Mouse (Mus musculus) limb, embryonic 10.5 days (tissue): ENCODE results near the gene Tgfbrap1. TPM values are rescaled to one million over a fixed set of nuclear protein-coding genes. Genes with fewer than 3 reads are reported as not detected.
"Not testable (repeated sequence)": the region's sequence is repeated elsewhere in the genome, so short reads cannot be mapped to it uniquely, and the experiment has no call there.

Experiments used
- DNase-seq: peaks from one replicate; pipeline ENCODE4 v3.0.0-alpha.2; 2017; ENCODE audit warnings: low spot score
- H3K27ac ChIP-seq: fragments of 300-500 bp; sonication (generic); 2 replicates; pipeline ENCODE4 v1.5.1; 2016; ENCODE audit warnings: mild to moderate bottlenecking
- H3K27me3 ChIP-seq: fragments of 300-500 bp; sonication (generic); 2 replicates; pipeline ENCODE4 v1.6.1; 2016; ENCODE audit warnings: low read depth, mild to moderate bottlenecking; ENCODE audit not compliant: poor library complexity, severe bottlenecking
- H3K36me3 ChIP-seq: fragments of 300-500 bp; sonication (generic); 2 replicates; pipeline ENCODE4 v1.6.1; 2016; ENCODE audit warnings: mild to moderate bottlenecking, moderate library complexity
- H3K4me1 ChIP-seq: fragments of 300-500 bp; sonication (generic); 2 replicates; pipeline ENCODE4 v1.6.1; 2016
- H3K4me3 ChIP-seq: fragments of 300-500 bp; sonication (generic); 2 replicates; pipeline ENCODE4 v1.5.1; 2016; ENCODE audit warnings: mild to moderate bottlenecking, moderate library complexity
- H3K9me3 ChIP-seq: fragments of 300-500 bp; sonication (generic); replicated peaks from 2 replicates; pipeline ENCODE4 v1.6.1; 2016; ENCODE audit warnings: mild to moderate bottlenecking
- WGBS: fragments of 180-500 bp; shearing (Covaris S2); methylation state at CpG from one replicate; pipeline ENCODE4 v1.1.7; 2016; 5-methylcytosine and 5-hydroxymethylcytosine counted together
- microRNA-seq: library from miRNA; unstranded; fragments of <30 nt; microRNA quantifications from one replicate; pipeline ENCODE4, GENCODE M21; 2017
- polyA plus RNA-seq: library from polyadenylated mRNA; unstranded; fragments of >200 nt; fragmentation: Nextera tagmentation; extraction: Ambion mirVana; gene quantifications from 2 replicates; pipeline ENCODE4 v1.2.1, GENCODE M21; 2016

Gene Tgfbrap1
- polyA plus RNA-seq, 1 experiment from 2014 or later: 12.0 TPM

DNA sequence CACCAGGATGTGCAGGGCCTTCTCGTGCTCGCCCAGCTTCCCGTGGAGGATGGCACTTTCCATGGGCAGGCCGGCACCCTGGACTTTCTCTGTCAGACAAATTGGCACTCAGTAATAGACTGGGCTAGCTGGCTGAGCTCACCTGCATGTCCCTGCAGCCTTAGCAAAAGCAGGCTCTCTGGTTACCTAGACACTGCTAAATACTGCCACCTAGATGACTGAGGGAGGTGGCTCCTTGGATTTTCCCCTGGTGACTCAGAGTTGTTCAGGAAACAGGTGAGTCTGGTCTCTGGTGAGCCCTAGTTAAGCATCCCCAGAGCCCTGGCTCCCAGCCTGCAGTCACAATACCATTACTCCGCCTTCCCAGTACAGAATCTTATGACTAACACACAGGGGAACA lies 46.5 kb downstream of the Tgfbrap1 start:
- Histone ChIP-seq H3K4me1 (peaks cover 6% of the 10 kb centered on the region; the same call in 1 of the 2 replicates), H3K9me3 (no peaks in the 10 kb centered on the region), H3K27ac (no peak overlapping the region), H3K4me3 (no peak overlapping the region), H3K36me3 (peaks cover 56% of the 10 kb centered on the region), H3K27me3 (peaks cover 22% of the 10 kb centered on the region; the same call in 1 of the 2 replicates)
- 92% methylated on average over 5 of the region's 5 CpGs for WGBS
- DNase-seq: no peak

DNA sequence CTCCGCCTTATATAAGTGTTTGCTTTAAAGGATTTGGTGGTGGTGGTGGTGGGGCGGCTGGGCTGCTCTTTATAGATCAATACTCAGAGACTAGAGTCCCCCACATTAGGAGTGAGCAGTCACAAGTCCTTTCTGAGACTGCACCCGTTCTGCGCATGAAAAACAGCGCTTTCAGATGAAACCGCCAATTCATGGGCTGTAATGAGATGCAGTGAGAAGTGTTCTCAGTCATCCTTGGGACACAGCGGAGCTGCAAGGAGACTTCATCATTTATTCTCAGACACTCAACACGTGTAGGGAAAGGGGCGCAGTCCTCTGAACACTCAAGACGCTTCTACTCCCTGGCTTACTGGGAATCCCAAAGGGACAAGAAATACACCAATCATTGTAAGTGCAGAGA lies 50.6 kb downstream of the Tgfbrap1 start:
- peaks cover 22% of the 10 kb centered on the region; the same call in 1 of the 2 replicates for H3K27me3 ChIP-seq

DNA sequence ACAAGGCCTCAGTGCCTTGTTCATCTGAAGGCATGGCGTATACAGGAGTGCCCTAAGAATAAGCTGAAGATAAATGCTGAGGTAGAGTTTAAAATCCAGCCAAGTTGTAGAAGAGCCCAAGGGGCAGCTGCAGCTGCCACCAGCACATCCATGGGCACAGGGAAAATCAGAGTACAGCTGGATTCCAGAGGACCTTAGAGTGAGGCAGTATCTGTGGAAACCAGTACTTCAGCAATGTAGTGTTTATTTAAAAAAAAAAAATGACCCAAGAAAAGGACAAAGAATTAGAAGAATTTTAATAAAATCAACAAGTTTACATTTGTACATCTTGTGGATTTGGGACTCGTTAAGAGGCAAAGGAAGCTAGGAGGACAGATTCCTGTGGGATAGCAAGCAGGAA lies 51.4 kb downstream of the Tgfbrap1 start:
- Histone ChIP-seq H3K27me3 (peaks cover 22% of the 10 kb centered on the region; the same call in 1 of the 2 replicates), H3K4me1 (peaks cover 31% of the 10 kb centered on the region), H3K4me3 (no peak overlapping the region), H3K9me3 (no peaks in the 10 kb centered on the region), H3K27ac (no peak overlapping the region), H3K36me3 (peaks cover 27% of the 10 kb centered on the region)
- WGBS: 82% methylated on average over 2 of the region's 2 CpGs
- DNase-seq: no peak

More for the DNA sequence above, 50.6 kb downstream of the Tgfbrap1 start:
- no peak for DNase-seq
- no peak overlapping the region for H3K27ac ChIP-seq
- no peak overlapping the region for H3K4me3 ChIP-seq
- 81% methylated on average over 10 of the region's 10 CpGs for WGBS
- H3K36me3 ChIP-seq: peaks cover 31% of the 10 kb centered on the region
- H3K4me1 ChIP-seq: peaks cover 28% of the 10 kb centered on the region
- H3K9me3 ChIP-seq: no peaks in the 10 kb centered on the region

DNA sequence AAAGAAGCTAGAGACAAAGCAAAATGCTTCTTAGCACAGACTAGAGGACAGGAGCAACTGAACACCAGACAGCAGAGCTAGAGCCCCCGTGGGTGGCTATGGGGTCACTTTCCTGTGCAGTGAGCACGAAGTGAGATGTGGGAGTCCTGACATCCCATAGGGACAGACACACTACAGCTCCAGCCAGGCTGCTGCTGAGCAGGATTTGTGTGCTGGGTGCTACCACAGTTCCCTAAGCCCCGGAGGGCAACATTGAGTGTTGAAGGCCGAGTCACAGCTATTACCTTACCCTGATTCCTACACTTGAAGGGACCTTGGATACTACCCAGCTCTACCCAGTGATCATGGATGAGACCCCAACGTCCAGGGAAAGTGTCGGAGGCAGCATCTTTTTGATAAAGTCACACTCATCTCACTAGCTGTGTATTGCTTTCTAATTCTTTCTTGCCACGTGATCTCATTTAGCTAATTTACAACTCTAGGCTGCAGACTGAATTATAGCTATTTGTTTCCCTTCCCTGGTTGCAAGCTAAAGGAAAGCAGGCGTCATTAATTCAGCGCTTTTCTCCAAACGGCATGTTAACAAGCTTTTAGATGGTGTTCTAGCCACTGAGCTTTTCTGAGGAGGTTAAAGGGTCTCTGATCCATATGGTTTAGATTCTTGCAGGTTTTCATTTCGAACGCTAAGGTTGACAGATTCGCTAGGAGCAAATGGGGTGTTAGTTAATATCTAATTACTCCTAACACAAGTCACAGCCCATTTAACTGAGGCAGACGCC lies 53.0 kb downstream of the Tgfbrap1 start:
- Histone ChIP-seq H3K4me3 (no peak overlapping the region), H3K4me1 (peaks cover 31% of the 10 kb centered on the region), H3K9me3 (no peaks in the 10 kb centered on the region), H3K27me3 (peaks cover 22% of the 10 kb centered on the region; the same call in 1 of the 2 replicates), H3K27ac (peak overlapping the region; percentile 37; the same call in 1 of the 2 replicates), H3K36me3 (peaks cover 11% of the 10 kb centered on the region)
- no peak for DNase-seq
- 38% methylated on average over 14 of the region's 14 CpGs for WGBS

DNA sequence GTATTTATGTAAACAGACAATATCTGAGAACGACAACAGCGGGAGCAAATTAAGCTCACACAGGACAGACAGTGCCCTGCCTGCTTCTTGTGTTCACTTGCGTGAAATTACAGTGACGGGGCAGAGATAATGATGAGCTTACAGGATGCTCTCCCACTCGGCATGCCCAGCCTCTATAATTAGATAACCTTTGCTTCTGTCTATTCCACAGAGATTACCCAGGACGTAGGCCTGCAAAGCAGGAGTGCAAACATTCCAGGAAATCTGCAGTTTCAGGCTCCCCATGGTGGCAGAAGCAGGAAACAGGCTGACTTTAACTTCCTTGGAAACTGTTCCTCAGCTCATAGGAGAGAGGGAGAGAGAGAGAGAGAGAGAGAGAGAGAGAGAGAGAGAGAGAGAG lies 56.2 kb downstream of the Tgfbrap1 start:
- H3K4me3 ChIP-seq: no peak overlapping the region
- 75% methylated on average over 6 of the region's 6 CpGs for WGBS
- no peaks in the 10 kb centered on the region for H3K9me3 ChIP-seq
- H3K4me1 ChIP-seq: peaks cover 25% of the 10 kb centered on the region
- 0 out of 2 replicates have a peak, but pooled peaks cover under 1% of the 10 kb centered on the region for H3K27me3 ChIP-seq
- no peak overlapping the region for H3K27ac ChIP-seq
- DNase-seq: no peak
- no peaks in the 10 kb centered on the region for H3K36me3 ChIP-seq

DNA sequence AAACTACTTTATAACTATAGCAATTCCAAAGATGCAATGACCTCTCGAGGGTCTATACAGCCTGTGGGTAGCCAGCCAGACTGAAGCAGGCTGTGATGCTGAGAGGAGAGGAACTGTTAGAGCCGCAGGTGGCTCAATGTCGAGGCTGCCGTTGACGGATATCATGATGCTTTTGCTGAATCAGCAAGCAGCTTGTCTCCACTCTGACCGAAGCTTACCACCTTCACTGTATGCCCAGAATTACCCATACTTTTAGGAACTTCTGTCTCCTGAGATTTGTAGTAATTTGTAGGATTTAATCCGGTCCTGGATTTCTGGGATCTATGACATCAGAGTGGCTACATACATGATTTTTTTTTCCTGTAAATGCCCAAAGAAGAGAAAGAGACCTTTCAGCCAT lies 62.4 kb downstream of the Tgfbrap1 start:
- 92% methylated on average over 7 of the region's 7 CpGs for WGBS
- DNase-seq: no peak
- Histone ChIP-seq H3K36me3 (no peaks in the 10 kb centered on the region), H3K4me3 (no peak overlapping the region), H3K27ac (no peak overlapping the region), H3K27me3 (no peaks in the 10 kb centered on the region), H3K9me3 (no peaks in the 10 kb centered on the region), H3K4me1 (no peaks in the 10 kb centered on the region)

DNA sequence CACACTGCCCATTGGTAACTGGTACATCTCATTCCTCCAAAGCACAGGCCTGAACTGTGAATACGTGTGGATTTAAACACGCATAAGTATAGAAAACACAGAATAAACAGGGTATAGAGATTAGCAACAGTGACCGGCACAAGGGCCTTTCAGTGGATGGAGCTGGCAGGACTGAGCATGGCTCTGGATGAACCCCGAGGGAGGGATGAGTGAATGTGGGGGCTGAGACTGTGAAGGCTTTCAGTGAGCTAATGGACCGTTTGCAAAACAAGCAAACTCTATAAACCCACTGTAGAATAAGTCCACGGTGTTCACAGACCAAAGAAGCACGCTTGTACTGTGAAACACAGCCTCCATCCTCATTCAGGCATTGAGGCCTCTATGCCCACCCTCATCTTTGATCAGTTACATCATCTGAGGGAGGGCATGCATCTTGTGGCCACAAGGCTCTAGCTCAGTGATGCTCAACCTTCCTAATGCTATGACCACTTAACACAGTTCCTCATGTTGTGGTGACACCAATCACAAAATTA lies 83.2 kb downstream of the Tgfbrap1 start:
- H3K9me3 ChIP-seq, H3K4me3 ChIP-seq, H3K36me3 ChIP-seq, H3K27ac ChIP-seq, DNase-seq, H3K27me3 ChIP-seq: not testable (repeated sequence)
- WGBS: 89% methylated on average over 7 of the region's 7 CpGs
- H3K4me1 ChIP-seq: peaks cover 19% of the 10 kb centered on the region

DNA sequence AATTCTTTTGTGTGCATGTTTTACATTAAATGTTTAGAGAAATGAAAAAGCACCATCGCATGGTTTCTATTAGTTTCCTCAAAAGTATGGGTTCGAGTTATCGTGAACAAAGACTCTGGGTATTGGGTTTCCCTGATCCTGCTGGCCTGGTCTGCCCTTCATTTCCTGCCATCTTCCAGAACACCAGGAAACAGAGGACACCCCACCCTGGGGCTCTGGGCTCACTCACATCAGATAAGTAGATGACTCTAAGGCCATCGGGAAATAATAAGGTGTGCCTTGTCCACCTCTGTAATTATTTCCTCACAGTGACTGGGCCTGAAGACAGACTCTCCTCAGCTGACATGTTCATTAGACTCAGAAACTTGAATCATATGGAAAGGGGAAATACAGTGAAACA lies 88.0 kb downstream of the Tgfbrap1 start:
- 71% methylated on average over 4 of the region's 4 CpGs for WGBS
- H3K36me3 ChIP-seq: no peaks in the 10 kb centered on the region
- no peaks in the 10 kb centered on the region for H3K9me3 ChIP-seq
- H3K27ac ChIP-seq: no peak overlapping the region
- H3K4me1 ChIP-seq: peaks cover 16% of the 10 kb centered on the region
- H3K4me3 ChIP-seq: no peak overlapping the region
- peak; percentile 35 for DNase-seq
- no peaks in the 10 kb centered on the region for H3K27me3 ChIP-seq

DNA sequence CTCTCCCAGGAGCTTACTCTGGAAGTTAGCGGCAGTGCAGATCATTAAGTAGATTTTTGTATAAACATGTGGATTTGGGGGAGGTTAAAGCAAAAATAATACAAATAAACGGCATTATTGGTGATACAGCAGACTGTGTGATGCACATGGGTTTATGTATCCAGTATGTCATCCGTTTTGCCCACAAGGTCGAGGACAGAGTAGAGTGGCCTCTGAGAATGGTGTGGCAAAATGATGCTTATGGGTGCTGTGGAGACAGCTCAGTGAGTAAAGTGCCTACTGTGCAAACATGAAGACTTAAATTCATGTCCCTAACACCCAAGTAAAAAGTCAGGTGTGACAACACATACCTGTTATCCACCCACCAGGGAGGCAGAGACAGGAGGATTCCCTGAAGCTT lies 91.9 kb downstream of the Tgfbrap1 start:
- Histone ChIP-seq H3K4me3 (no peak overlapping the region), H3K27ac (peak overlapping the region; percentile 19; the same call in 1 of the 2 replicates), H3K36me3 (no peaks in the 10 kb centered on the region), H3K9me3 (no peaks in the 10 kb centered on the region), H3K27me3 (no peaks in the 10 kb centered on the region), H3K4me1 (peaks cover 19% of the 10 kb centered on the region)
- DNase-seq: no peak
- WGBS: 91% methylated on average over 4 of the region's 4 CpGs

DNA sequence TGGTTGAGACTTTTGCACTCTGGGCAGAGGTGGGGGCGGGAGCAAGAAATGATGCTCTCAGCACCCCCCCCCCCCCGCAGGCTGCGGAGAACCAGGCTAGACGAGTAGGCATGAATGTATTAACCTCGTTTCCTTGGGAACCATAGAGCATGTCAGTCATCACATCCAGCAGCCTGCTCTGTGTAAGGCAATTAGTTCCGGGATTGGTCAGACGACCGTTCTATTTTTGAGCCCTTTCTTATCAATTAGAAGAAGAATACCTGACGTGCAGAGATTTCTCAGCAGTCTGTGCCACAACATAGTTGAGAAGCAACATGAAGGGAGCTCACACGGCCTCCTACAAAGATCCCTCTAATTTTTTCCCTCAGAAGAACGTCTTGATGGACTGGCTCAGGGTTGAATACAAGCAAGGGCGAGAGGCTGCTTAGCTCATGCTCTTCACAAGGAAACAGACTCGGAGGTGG lies 92.4 kb downstream of the Tgfbrap1 start:
- H3K9me3 ChIP-seq: no peaks in the 10 kb centered on the region
- 0 out of 2 replicates have a peak overlapping the region, but pooled peaks have one; percentile 21 for H3K4me3 ChIP-seq
- no peaks in the 10 kb centered on the region for H3K27me3 ChIP-seq
- peak; percentile 59 for DNase-seq
- peaks cover 19% of the 10 kb centered on the region for H3K4me1 ChIP-seq
- peak overlapping the region; percentile 19; the same call in 1 of the 2 replicates for H3K27ac ChIP-seq
- 51% methylated on average over 13 of the region's 13 CpGs for WGBS
- H3K36me3 ChIP-seq: no peaks in the 10 kb centered on the region

Small RNAs within 50 kb of the gene (microRNA-seq; reads per million reads assigned to microRNA genes)
- not detected for gene Gm24001

Other genes starting within 250 kb of the Tgfbrap1 start
- 57.6 and 60.8 TPM in 2 replicates for gene Mrps9, start 247.4 kb downstream of the Tgfbrap1 start, polyA plus RNA-seq
- gene Gpr45, start 145.8 kb downstream of the Tgfbrap1 start, polyA plus RNA-seq: 7.6 and 10.7 TPM in 2 replicates
- gene AI597479, start 73 bp upstream of the Tgfbrap1 start, polyA plus RNA-seq: 33.6 and 40.8 TPM in 2 replicates
- gene Fhl2, start 98.3 kb upstream of the Tgfbrap1 start, polyA plus RNA-seq: 4.8 and 9.1 TPM in 2 replicates